Mouse (Mus musculus): ENCODE results near the gene Tmem258. TPM values are rescaled to one million over a fixed set of nuclear protein-coding genes. Genes with fewer than 3 reads are reported as not detected.
"Not testable (repeated sequence)": the region's sequence is repeated elsewhere in the genome, so short reads cannot be mapped to it uniquely, and the experiment has no call there.

The Tmem258 gene
- 488 and 498 TPM in 2 replicates for polyA plus RNA-seq (2015; fragmentation: Nextera tagmentation; extraction: Ambion mirVana)

DNA sequence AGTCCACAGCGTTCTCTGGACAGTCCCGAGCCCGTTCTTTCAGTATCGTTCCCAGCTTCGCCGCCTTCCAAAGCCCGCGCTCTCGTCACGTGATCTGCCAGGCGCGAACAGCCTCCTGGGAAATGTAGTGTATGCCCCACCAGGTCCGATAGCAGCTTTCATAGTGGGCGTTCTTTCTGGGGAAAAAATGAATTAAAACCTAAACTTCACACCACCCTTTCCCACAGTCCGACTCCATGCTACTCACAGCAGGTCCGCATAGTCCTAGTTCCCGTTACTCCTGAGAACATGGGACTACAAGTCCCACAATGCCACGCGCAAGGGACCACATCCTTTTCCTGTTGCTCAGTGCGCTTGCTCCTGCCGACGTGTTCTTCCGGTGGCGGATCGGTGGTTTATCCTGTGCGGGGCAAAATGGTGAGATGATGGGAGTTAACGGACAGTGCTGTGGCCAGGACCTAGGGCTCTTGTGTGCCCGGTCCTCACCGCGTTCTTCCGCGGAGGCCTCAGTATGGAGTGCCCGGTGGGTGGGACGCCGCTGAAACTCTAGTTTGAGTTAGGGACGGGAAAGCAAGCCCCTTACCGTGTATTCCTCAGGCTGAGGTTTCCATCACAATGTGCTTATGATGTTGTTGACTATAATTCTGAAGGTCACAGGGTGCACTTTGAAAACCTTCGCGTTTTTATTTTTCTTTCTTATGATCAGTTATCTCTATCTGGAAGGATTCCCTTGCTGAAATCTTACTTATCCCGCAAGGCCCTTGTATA is at the start of gene Tmem258, which contains the start of gene Fen1:
Tmem258 (plus strand) TSS at position 167 of the 768 bp plus-strand sequence.
Fen1 (minus strand) TSS at position 322 of the 768 bp plus-strand sequence.
- Histone ChIP-seq H3K36me3 (ENCODE audit: control insufficient read depth, insufficient read depth, low read length) (peaks cover 26% of the 10 kb centered on the region), H3K4me3 (ENCODE audit: low read length) (peak within 1 kb of the TSS; percentile 72), H3K9ac (ENCODE audit: low read length) (peak within 1 kb of the TSS; percentile 80), H3K9me3 (ENCODE audit: control insufficient read depth, low read length) (no peaks in the 10 kb centered on the region), H3K27ac (ENCODE audit: low read length) (peak within 1 kb of the TSS; percentile 79), H3K4me1 (replicated peaks; ENCODE audit: control insufficient read depth, insufficient read depth, low read length) (peaks cover 13% of the 10 kb centered on the region), H3K27me3 (ENCODE audit: control insufficient read depth, insufficient read depth, low read depth, low read length) (no peaks in the 10 kb centered on the region), H3K4me2 (ENCODE audit: low read depth, low read length) (peak within 1 kb of the TSS; percentile 76)
- ATAC-seq (ENCODE audit: low read depth): peak; percentile 94
- under 1% methylated on average over 40 of the region's 40 CpGs for WGBS

DNA sequence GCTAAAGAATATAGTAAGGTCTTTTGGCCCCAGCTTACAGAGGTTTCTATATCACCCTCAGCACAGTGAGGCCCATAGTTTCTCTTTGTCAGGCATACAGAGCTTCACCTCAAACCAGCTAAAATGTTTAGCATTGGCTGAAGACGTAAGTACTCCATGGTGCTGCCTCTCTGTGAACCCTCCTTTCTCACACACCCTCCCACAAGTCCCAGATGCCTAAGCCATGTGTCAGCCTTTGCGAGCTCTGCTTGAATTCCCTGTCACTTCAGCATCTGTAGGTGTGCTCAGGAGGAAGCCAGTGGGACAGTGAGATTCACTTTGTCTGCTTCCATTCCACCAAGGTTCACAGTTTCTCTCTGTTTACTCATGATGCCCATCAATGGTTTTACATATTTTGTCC is 46.1 kb upstream of the Tmem258 start:
- Histone ChIP-seq H3K9me3 (ENCODE audit: control insufficient read depth, low read length) (no peaks in the 10 kb centered on the region; the same call in 1 of the 2 replicates), H3K9ac (ENCODE audit: low read length) (no peak overlapping the region), H3K4me3 (ENCODE audit: low read length) (no peak overlapping the region), H3K4me1 (replicated peaks; ENCODE audit: control insufficient read depth, insufficient read depth, low read length) (no peaks in the 10 kb centered on the region), H3K27ac (ENCODE audit: low read length) (no peak overlapping the region), H3K27me3 (ENCODE audit: control insufficient read depth, insufficient read depth, low read depth, low read length) (no peaks in the 10 kb centered on the region), H3K36me3 (ENCODE audit: control insufficient read depth, insufficient read depth, low read length) (no peaks in the 10 kb centered on the region), H3K4me2 (ENCODE audit: low read depth, low read length) (no peak overlapping the region)
- WGBS: 61% methylated on average over 2 of the region's 2 CpGs
- ATAC-seq (ENCODE audit: low read depth): no peak

DNA sequence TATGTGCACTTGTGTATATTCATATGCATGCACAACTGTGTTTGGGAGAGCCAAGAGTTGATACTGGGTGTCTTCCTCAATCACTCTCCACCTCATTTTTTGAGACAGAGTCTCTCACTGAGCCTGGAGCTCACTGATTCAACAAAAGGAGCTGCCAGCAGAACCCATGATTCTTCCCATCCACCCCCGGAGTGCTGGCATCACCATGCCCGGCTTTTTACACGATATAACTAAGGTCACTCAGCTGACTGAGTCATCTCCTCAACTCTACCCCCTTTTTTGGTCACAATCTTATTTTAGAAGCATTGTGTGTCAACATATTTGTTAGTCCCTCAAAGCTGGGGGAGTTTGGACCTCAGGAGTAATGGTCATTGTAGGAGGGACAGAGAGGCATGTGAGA is 39.9 kb upstream of the Tmem258 start:
- ATAC-seq (ENCODE audit: low read depth): no peak
- Histone ChIP-seq H3K4me2 (ENCODE audit: low read depth, low read length) (no peak overlapping the region), H3K4me3 (ENCODE audit: low read length) (no peak overlapping the region), H3K9ac (ENCODE audit: low read length) (no peak overlapping the region), H3K9me3 (ENCODE audit: control insufficient read depth, low read length) (no peaks in the 10 kb centered on the region; the same call in 1 of the 2 replicates), H3K27me3 (ENCODE audit: control insufficient read depth, insufficient read depth, low read depth, low read length) (no peaks in the 10 kb centered on the region), H3K36me3 (ENCODE audit: control insufficient read depth, insufficient read depth, low read length) (no peaks in the 10 kb centered on the region), H3K4me1 (replicated peaks; ENCODE audit: control insufficient read depth, insufficient read depth, low read length) (no peaks in the 10 kb centered on the region), H3K27ac (ENCODE audit: low read length) (no peak overlapping the region)
- 80% methylated on average over 3 of the region's 3 CpGs for WGBS

DNA sequence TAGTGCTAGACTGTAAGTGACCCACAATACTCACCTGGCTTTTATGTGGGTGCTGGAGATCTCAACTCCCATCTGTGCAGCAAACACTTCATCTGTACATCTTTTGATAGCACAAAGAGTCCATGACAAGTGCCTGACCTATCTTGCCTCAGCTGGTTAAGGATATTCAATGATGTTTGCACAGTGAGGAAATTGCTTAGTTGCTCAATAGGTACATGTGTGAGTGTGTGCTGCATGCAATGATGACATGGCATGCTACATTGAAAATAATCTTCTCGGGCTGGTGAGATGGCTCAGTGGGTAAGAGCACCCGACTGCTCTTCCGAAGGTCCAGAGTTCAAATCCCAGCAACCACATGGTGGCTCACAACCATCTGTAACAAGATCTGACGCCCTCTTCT is 37.9 kb upstream of the Tmem258 start:
- H3K4me3 ChIP-seq (ENCODE audit: low read length); H3K36me3 ChIP-seq (ENCODE audit: control insufficient read depth, insufficient read depth, low read length); H3K27ac ChIP-seq (ENCODE audit: low read length); H3K4me1 ChIP-seq (replicated peaks; ENCODE audit: control insufficient read depth, insufficient read depth, low read length); H3K4me2 ChIP-seq (ENCODE audit: low read depth, low read length); H3K9ac ChIP-seq (ENCODE audit: low read length); ATAC-seq (ENCODE audit: low read depth); H3K9me3 ChIP-seq (ENCODE audit: control insufficient read depth, low read length); H3K27me3 ChIP-seq (ENCODE audit: control insufficient read depth, insufficient read depth, low read depth, low read length): not testable (repeated sequence)
- WGBS: 88% methylated on average over 3 of the region's 4 CpGs

DNA sequence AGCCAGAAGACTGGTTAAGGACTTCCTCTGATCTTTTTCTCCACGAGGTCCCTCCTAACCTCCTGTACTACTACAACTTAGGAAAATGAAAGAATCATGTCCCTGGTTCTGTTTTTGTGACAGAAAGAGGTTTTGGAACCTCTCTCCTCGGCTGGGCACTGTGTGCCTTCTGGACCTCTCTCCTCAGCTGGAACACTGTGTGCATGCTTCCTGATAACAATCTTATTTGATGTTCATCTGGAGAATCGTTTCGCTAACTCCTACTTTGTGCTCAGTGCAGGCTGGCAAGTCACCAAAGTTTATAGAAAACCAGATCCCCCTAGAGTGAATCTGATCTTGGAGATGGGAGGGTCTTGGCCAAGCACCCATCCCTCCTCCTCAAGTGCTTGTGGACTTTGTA is 36.7 kb upstream of the Tmem258 start:
- ATAC-seq (ENCODE audit: low read depth): no peak
- Histone ChIP-seq H3K27ac (ENCODE audit: low read length) (no peak overlapping the region), H3K4me2 (ENCODE audit: low read depth, low read length) (no peak overlapping the region), H3K4me3 (ENCODE audit: low read length) (no peak overlapping the region), H3K4me1 (replicated peaks; ENCODE audit: control insufficient read depth, insufficient read depth, low read length) (no peaks in the 10 kb centered on the region), H3K9ac (ENCODE audit: low read length) (no peak overlapping the region), H3K27me3 (ENCODE audit: control insufficient read depth, insufficient read depth, low read depth, low read length) (no peaks in the 10 kb centered on the region), H3K36me3 (ENCODE audit: control insufficient read depth, insufficient read depth, low read length) (no peaks in the 10 kb centered on the region), H3K9me3 (ENCODE audit: control insufficient read depth, low read length) (no peaks in the 10 kb centered on the region; the same call in 1 of the 2 replicates)
- 51% methylated on average over 4 of the region's 4 CpGs for WGBS

DNA sequence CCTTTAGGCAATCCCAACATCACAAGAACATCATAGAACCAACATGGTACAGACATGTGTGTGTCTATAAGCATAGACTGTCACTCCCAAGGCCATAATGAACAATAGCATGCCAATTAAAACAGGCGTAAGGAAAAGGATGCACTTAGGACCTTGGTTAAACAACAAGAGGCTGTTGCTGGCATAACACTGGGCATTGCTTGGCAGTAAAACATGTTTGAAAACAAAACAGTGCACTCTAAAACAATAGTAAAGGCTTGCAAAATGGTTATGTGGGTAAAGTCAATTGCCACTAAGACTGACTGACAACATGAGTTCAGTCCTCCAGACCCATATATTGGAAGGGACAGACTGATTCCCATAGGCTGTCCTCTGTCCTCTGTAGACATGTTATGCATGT is 35.9 kb upstream of the Tmem258 start:
- Histone ChIP-seq H3K4me3 (ENCODE audit: low read length) (no peak overlapping the region), H3K27ac (ENCODE audit: low read length) (no peak overlapping the region), H3K4me2 (ENCODE audit: low read depth, low read length) (no peak overlapping the region), H3K27me3 (ENCODE audit: control insufficient read depth, insufficient read depth, low read depth, low read length) (no peaks in the 10 kb centered on the region), H3K36me3 (ENCODE audit: control insufficient read depth, insufficient read depth, low read length) (no peaks in the 10 kb centered on the region), H3K9me3 (ENCODE audit: control insufficient read depth, low read length) (no peaks in the 10 kb centered on the region), H3K4me1 (replicated peaks; ENCODE audit: control insufficient read depth, insufficient read depth, low read length) (no peaks in the 10 kb centered on the region), H3K9ac (ENCODE audit: low read length) (no peak overlapping the region)
- no peak for ATAC-seq (ENCODE audit: low read depth)
- 73% methylated on average over 1 of the region's 1 CpGs for WGBS

DNA sequence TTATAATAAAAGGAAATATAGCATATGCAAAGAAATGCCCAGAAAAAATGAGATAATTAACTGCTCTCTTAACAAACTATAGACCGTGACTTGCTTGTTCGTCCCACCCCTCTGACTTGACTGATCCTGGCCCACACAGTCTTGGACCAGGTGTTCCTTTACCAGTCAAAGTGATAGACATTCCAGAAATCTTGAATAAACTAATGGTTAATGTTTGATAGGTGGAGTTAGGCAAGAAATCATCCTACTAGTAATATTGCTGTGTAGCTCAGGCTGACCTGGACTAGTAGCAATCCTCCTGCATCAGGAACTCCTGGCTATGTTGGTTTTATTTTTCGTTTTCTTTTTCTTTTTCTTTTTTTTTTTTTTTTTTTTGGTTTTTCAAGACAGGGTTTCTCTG is 35.4 kb upstream of the Tmem258 start:
- Histone ChIP-seq H3K4me1 (replicated peaks; ENCODE audit: control insufficient read depth, insufficient read depth, low read length) (no peaks in the 10 kb centered on the region), H3K36me3 (ENCODE audit: control insufficient read depth, insufficient read depth, low read length) (no peaks in the 10 kb centered on the region), H3K27ac (ENCODE audit: low read length) (no peak overlapping the region), H3K9ac (ENCODE audit: low read length) (no peak overlapping the region), H3K4me2 (ENCODE audit: low read depth, low read length) (no peak overlapping the region), H3K27me3 (ENCODE audit: control insufficient read depth, insufficient read depth, low read depth, low read length) (no peaks in the 10 kb centered on the region), H3K4me3 (ENCODE audit: low read length) (no peak overlapping the region), H3K9me3 (ENCODE audit: control insufficient read depth, low read length) (no peaks in the 10 kb centered on the region)
- no peak for ATAC-seq (ENCODE audit: low read depth)
- WGBS: 80% methylated on average over 3 of the region's 3 CpGs

DNA sequence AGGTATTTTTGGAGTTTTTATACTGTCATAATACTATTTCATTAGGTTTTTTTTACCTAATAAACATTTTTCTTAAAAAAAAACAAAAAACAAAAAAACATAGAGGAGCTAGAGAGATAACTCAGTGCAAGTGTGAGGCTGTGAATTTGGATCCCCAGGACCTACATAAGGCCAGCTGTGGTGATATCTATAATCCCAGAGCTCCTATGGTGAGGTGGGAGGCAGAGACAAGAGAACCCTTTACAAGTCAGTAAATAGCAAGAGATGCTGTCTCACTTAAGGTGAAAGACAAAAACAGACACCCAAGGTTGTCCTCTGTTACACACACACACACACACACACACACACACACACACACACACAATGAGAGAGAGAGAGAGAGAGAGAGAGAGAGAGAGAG is 34.6 kb upstream of the Tmem258 start:
- H3K27me3 ChIP-seq (ENCODE audit: control insufficient read depth, insufficient read depth, low read depth, low read length): no peaks in the 10 kb centered on the region
- no peaks in the 10 kb centered on the region for H3K36me3 ChIP-seq (ENCODE audit: control insufficient read depth, insufficient read depth, low read length)
- no peak overlapping the region for H3K9ac ChIP-seq (ENCODE audit: low read length)
- no peaks in the 10 kb centered on the region for H3K4me1 ChIP-seq (replicated peaks; ENCODE audit: control insufficient read depth, insufficient read depth, low read length)
- H3K9me3 ChIP-seq (ENCODE audit: control insufficient read depth, low read length): no peaks in the 10 kb centered on the region
- no peak for ATAC-seq (ENCODE audit: low read depth)
- H3K4me2 ChIP-seq (ENCODE audit: low read depth, low read length): no peak overlapping the region
- no peak overlapping the region for H3K4me3 ChIP-seq (ENCODE audit: low read length)
- H3K27ac ChIP-seq (ENCODE audit: low read length): no peak overlapping the region

DNA sequence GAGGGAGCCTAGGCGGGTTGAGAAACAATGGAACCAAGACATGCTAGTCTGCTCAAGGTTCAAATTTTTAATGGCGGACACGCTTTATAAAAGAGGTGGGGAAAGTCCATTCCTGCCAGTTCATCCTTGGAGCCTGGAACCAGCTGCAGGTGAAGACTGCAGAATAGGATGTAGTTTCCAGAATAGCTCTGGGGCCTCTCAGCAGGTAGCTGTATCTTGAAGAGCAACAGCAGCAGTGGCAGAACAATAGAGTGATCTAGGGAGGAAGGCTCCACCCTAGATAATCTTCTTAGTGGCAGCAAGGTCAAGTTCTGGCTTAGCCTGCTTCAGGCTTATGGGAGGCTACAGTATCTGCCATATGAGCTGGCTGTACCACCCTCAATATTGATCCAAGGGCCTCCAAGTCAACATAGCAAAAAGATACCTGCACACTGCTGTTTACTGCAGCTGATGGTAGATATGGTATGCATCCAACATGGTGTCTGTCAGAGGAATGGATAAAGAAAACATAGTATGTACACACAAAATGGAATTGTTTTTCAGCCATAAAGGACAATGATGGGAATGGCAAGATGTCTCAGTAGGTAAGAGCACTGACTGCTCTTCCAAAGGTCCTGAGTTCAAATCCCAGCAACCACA is 34.0 kb upstream of the Tmem258 start:
- not testable (repeated sequence) for H3K9me3 ChIP-seq (ENCODE audit: control insufficient read depth, low read length); H3K4me1 ChIP-seq (replicated peaks; ENCODE audit: control insufficient read depth, insufficient read depth, low read length); H3K27me3 ChIP-seq (ENCODE audit: control insufficient read depth, insufficient read depth, low read depth, low read length); H3K4me2 ChIP-seq (ENCODE audit: low read depth, low read length); H3K27ac ChIP-seq (ENCODE audit: low read length); H3K4me3 ChIP-seq (ENCODE audit: low read length); H3K9ac ChIP-seq (ENCODE audit: low read length); ATAC-seq (ENCODE audit: low read depth); H3K36me3 ChIP-seq (ENCODE audit: control insufficient read depth, insufficient read depth, low read length)
- 89% methylated on average over 3 of the region's 3 CpGs for WGBS

Measured in lung, embryonic 16.5 days (tissue).